Mouse (Mus musculus): ENCODE data around the gene Rraga.

The Rraga gene

GRCm38 (mm10) chr4:86575283-86575983, at the start of gene Rraga:
Gene Rraga, plus strand, starts transcription at chr4:86575668.
- peak; percentile 93 to 97 for DNase-seq (ENCODE audit: low spot score in 2 of 2)

- no peak for DNase-seq (ENCODE audit: low spot score in 2 of 2)
Observed at GRCm38 (mm10) chr4:86527162-86528136, 48.0 kb upstream of the Rraga start.

- DNase-seq (ENCODE audit: low spot score in 2 of 2): no peak
Observed at GRCm38 (mm10) chr4:86529161-86529560, 46.3 kb upstream of the Rraga start.

GRCm38 (mm10) chr4:86533406-86534090, 41.9 kb upstream of the Rraga start:
- DNase-seq (ENCODE audit: low spot score in 2 of 2): no peak

GRCm38 (mm10) chr4:86534091-86534481, 41.4 kb upstream of the Rraga start:
- no peak for DNase-seq (ENCODE audit: low spot score in 2 of 2)

GRCm38 (mm10) chr4:86537972-86538371, 37.5 kb upstream of the Rraga start:
- DNase-seq (ENCODE audit: low spot score in 2 of 2): no peak

GRCm38 (mm10) chr4:86538936-86539335, 36.5 kb upstream of the Rraga start:
- no peak for DNase-seq (ENCODE audit: low spot score in 2 of 2)

- DNase-seq (ENCODE audit: low spot score in 2 of 2): no peak
Observed at GRCm38 (mm10) chr4:86541573-86541972, 33.9 kb upstream of the Rraga start.

- DNase-seq (ENCODE audit: low spot score in 2 of 2): no peak
Observed at GRCm38 (mm10) chr4:86543999-86544398, 31.5 kb upstream of the Rraga start.

- no peak for DNase-seq (ENCODE audit: low spot score in 2 of 2)
Observed at GRCm38 (mm10) chr4:86545615-86546014, 29.9 kb upstream of the Rraga start.

- no peak for DNase-seq (ENCODE audit: low spot score in 2 of 2)
Observed at GRCm38 (mm10) chr4:86548332-86548731, 27.1 kb upstream of the Rraga start.

- no peak for DNase-seq (ENCODE audit: low spot score in 2 of 2)
Observed at GRCm38 (mm10) chr4:86555035-86555707, 20.3 kb upstream of the Rraga start.

- no peak for DNase-seq (ENCODE audit: low spot score in 2 of 2)
Observed at GRCm38 (mm10) chr4:86557371-86557770, 18.1 kb upstream of the Rraga start.

- DNase-seq (ENCODE audit: low spot score in 2 of 2): no peak
Observed at GRCm38 (mm10) chr4:86558228-86558627, 17.2 kb upstream of the Rraga start, which contains the start of gene Saxo1. Gene Saxo1, minus strand, starts transcription at chr4:86558328.

- DNase-seq (ENCODE audit: low spot score in 2 of 2): no peak
Observed at GRCm38 (mm10) chr4:86559006-86559405, 16.5 kb upstream of the Rraga start.

- no peak for DNase-seq (ENCODE audit: low spot score in 2 of 2)
Observed at GRCm38 (mm10) chr4:86561061-86561460, 14.4 kb upstream of the Rraga start.

- peak in 1 of 2 experiments; percentile 7 for DNase-seq (ENCODE audit: low spot score in 2 of 2)
Observed at GRCm38 (mm10) chr4:86574939-86575282, 557 bp upstream of the Rraga start.

- DNase-seq (ENCODE audit: low spot score in 2 of 2): peak in 1 of 2 experiments; percentile 25
Observed at GRCm38 (mm10) chr4:86576120-86576541, 663 bp downstream of the Rraga start.

GRCm38 (mm10) chr4:86576630-86577225, 1.3 kb downstream of the Rraga start:
- DNase-seq (ENCODE audit: low spot score in 2 of 2): no peak

- no peak for DNase-seq (ENCODE audit: low spot score in 2 of 2)
Observed at GRCm38 (mm10) chr4:86580056-86580455, 4.6 kb downstream of the Rraga start.

GRCm38 (mm10) chr4:86580591-86580990, 5.1 kb downstream of the Rraga start:
- DNase-seq (ENCODE audit: low spot score in 2 of 2): no peak
